Mouse (Mus musculus): ENCODE results near the gene Etv6.

GRCm38 (mm10) chr6:134094066-134094465 is 58.6 kb downstream of the Etv6 start:
- TF ChIP-seq TAL1 (IDR thresholded peaks at IDR 0.05; ENCODE audit: low read length) (no peak), GATA1 (IDR thresholded peaks at IDR 0.05; ENCODE audit: low read length) (no peak)

All from erythroblast, embryonic 14.5 days (primary cell).